Mouse (Mus musculus): Measurements from ENCODE around the gene Limch1.

DNA sequence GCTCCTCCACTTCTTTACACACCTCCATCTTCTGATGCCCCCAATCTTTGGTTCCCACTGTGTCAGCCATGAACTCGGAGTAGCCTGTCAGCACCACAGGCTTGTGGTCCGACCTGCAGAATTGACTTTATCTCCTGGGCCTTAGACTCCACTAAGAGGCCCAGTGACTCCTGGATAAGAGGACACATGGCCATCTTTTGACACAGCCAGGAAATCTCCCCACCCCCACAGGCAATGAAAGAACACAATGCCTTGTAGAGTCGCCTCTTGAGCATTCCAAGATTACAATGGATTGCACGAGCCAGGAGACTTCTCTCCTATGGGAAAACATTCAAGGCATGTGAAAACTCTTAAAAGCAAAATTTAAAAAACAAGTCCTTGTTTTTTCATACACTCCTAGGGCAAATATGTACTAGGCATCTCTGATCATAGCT is 30.1 kb upstream of the Limch1 start:
- TF ChIP-seq FLI1 (IDR thresholded peaks at IDR 0.05; ENCODE audit: low read length) (no peak), GATA1 (IDR thresholded peaks at IDR 0.05; ENCODE audit: borderline replicate concordance, low read length) (no peak)
